Mouse (Mus musculus) olfactory bulb, adult 2 months (tissue): ENCODE data around the gene Eif4e2.

Source experiments
- CTCF ChIP-seq: fragments of 200-500 bp; IDR thresholded peaks from 2 replicates; pipeline ENCODE4 v1.5.1; 2012; ENCODE audit warnings: low read depth, mild to moderate bottlenecking, low read length, moderate library complexity; ENCODE audit not compliant: insufficient read depth
- POLR2A ChIP-seq: fragments of 200-500 bp; IDR thresholded peaks from 2 replicates; pipeline ENCODE4 v1.6.1; 2012; ENCODE audit warnings: mild to moderate bottlenecking, low read depth, low read length, moderate library complexity; ENCODE audit not compliant: insufficient read depth

DNA sequence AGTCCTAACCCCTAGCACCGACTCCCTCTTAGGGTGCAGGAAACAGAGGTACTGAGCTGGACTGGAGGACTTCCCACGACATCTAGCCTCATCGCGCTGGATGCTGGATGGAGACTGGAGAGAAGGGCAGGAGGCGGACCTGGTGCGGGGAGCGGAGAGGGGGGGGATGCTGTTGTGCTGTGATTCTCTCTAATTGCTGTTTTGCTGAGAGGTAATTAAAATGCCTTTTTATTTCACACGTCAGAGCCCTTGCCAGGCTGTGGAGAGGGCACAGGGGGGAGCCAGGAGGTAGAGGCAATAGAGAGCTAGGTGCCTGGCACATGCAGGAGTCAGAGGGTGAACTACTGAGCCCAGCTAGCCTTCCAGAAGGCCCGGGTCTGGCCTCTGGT is 48.9 kb upstream of the Eif4e2 start:
- no peak for TF ChIP-seq POLR2A
- no peak for TF ChIP-seq CTCF
